Mouse (Mus musculus): ENCODE data around the gene Cntn5. TPM values are rescaled to one million over a fixed set of nuclear protein-coding genes. Genes with fewer than 3 reads are reported as not detected.

The Cntn5 gene
- polyA plus RNA-seq, 1 experiment from 2014 or later = 0.41 TPM

- 61% methylated on average over 1 of the region's 1 CpGs for WGBS
- H3K9me3 ChIP-seq = no peaks in the 10 kb centered on the region
- H3K36me3 ChIP-seq = no peaks in the 10 kb centered on the region
- no peak overlapping the region for H3K9ac ChIP-seq
- H3K4me2 ChIP-seq = no peak overlapping the region
- no peaks in the 10 kb centered on the region for H3K4me1 ChIP-seq
- H3K27me3 ChIP-seq (replicated peaks) = no peaks in the 10 kb centered on the region
- H3K4me3 ChIP-seq (replicated peaks) = no peak overlapping the region
- no peak overlapping the region for H3K27ac ChIP-seq
- ATAC-seq (ENCODE audit: insufficient read depth, low FRiP score, low read depth) = no peak
Measured at GRCm38 (mm10) chr9:10116581-10116980, 788.0 kb downstream of the Cntn5 start.

GRCm38 (mm10) chr9:10109156-10109555 is 795.4 kb downstream of the Cntn5 start:
- Histone ChIP-seq H3K9me3 (no peaks in the 10 kb centered on the region), H3K27ac (no peak overlapping the region), H3K9ac (no peak overlapping the region), H3K4me1 (no peaks in the 10 kb centered on the region), H3K27me3 (replicated peaks) (no peaks in the 10 kb centered on the region), H3K4me2 (no peak overlapping the region), H3K36me3 (no peaks in the 10 kb centered on the region), H3K4me3 (replicated peaks) (no peak overlapping the region)
- ATAC-seq (ENCODE audit: insufficient read depth, low FRiP score, low read depth) = no peak
- WGBS = 89% methylated on average over 1 of the region's 1 CpGs

- Histone ChIP-seq H3K36me3 (no peaks in the 10 kb centered on the region), H3K9me3 (no peaks in the 10 kb centered on the region), H3K4me2 (no peak overlapping the region), H3K27me3 (replicated peaks) (no peaks in the 10 kb centered on the region), H3K4me3 (replicated peaks) (no peak overlapping the region), H3K4me1 (no peaks in the 10 kb centered on the region), H3K9ac (no peak overlapping the region), H3K27ac (no peak overlapping the region)
- WGBS = 83% methylated on average over 4 of the region's 4 CpGs
- ATAC-seq (ENCODE audit: insufficient read depth, low FRiP score, low read depth) = no peak
Measured at GRCm38 (mm10) chr9:10107861-10108260, 796.7 kb downstream of the Cntn5 start.

- no peak overlapping the region for H3K27ac ChIP-seq
- ATAC-seq (ENCODE audit: insufficient read depth, low FRiP score, low read depth) = no peak
Measured at GRCm38 (mm10) chr9:10101812-10102440, 802.6 kb downstream of the Cntn5 start.

GRCm38 (mm10) chr9:10076282-10076681 is 828.3 kb downstream of the Cntn5 start:
- no peaks in the 10 kb centered on the region for H3K9me3 ChIP-seq
- no peak overlapping the region for H3K4me3 ChIP-seq (replicated peaks)
- ATAC-seq (ENCODE audit: insufficient read depth, low FRiP score, low read depth) = no peak
- no peak overlapping the region for H3K4me2 ChIP-seq
- no peak overlapping the region for H3K9ac ChIP-seq
- no peaks in the 10 kb centered on the region for H3K4me1 ChIP-seq
- no peaks in the 10 kb centered on the region for H3K27me3 ChIP-seq (replicated peaks)
- no peaks in the 10 kb centered on the region for H3K36me3 ChIP-seq
- no peak overlapping the region for H3K27ac ChIP-seq

More at GRCm38 (mm10) chr9:10101812-10102440, 802.6 kb downstream of the Cntn5 start:
- Histone ChIP-seq H3K36me3 (no peaks in the 10 kb centered on the region), H3K9me3 (no peaks in the 10 kb centered on the region), H3K9ac (no peak overlapping the region), H3K4me3 (replicated peaks) (no peak overlapping the region), H3K4me1 (no peaks in the 10 kb centered on the region), H3K4me2 (no peak overlapping the region), H3K27me3 (replicated peaks) (no peaks in the 10 kb centered on the region)
- 31% methylated on average over 5 of the region's 5 CpGs for whole genome bisulfite sequencing

- Histone ChIP-seq H3K9me3 (no peaks in the 10 kb centered on the region), H3K27ac (no peak overlapping the region), H3K4me2 (no peak overlapping the region), H3K9ac (no peak overlapping the region), H3K27me3 (replicated peaks) (no peaks in the 10 kb centered on the region), H3K4me1 (no peaks in the 10 kb centered on the region), H3K4me3 (replicated peaks) (no peak overlapping the region), H3K36me3 (no peaks in the 10 kb centered on the region)
- WGBS = 73% methylated on average over 4 of the region's 4 CpGs
- ATAC-seq (ENCODE audit: insufficient read depth, low FRiP score, low read depth) = no peak
Measured at GRCm38 (mm10) chr9:10073401-10073800, 831.2 kb downstream of the Cntn5 start.

GRCm38 (mm10) chr9:10072860-10073259 is 831.7 kb downstream of the Cntn5 start:
- no peak overlapping the region for H3K27ac ChIP-seq
- ATAC-seq (ENCODE audit: insufficient read depth, low FRiP score, low read depth) = no peak
- H3K4me1 ChIP-seq = no peaks in the 10 kb centered on the region
- no peak overlapping the region for H3K9ac ChIP-seq
- 53% methylated on average over 5 of the region's 5 CpGs for WGBS
- H3K4me3 ChIP-seq (replicated peaks) = no peak overlapping the region
- no peaks in the 10 kb centered on the region for H3K9me3 ChIP-seq
- H3K36me3 ChIP-seq = no peaks in the 10 kb centered on the region
- no peak overlapping the region for H3K4me2 ChIP-seq
- H3K27me3 ChIP-seq (replicated peaks) = no peaks in the 10 kb centered on the region

- Histone ChIP-seq H3K27ac (no peak overlapping the region), H3K9me3 (no peaks in the 10 kb centered on the region), H3K4me3 (replicated peaks) (no peak overlapping the region), H3K4me2 (no peak overlapping the region), H3K36me3 (no peaks in the 10 kb centered on the region), H3K4me1 (no peaks in the 10 kb centered on the region), H3K9ac (no peak overlapping the region), H3K27me3 (replicated peaks) (no peaks in the 10 kb centered on the region)
- 35% methylated on average over 2 of the region's 2 CpGs for WGBS
- no peak for ATAC-seq (ENCODE audit: insufficient read depth, low FRiP score, low read depth)
Measured at GRCm38 (mm10) chr9:10071271-10071670, 833.3 kb downstream of the Cntn5 start.

- Histone ChIP-seq H3K9me3 (no peaks in the 10 kb centered on the region), H3K36me3 (no peaks in the 10 kb centered on the region), H3K4me1 (no peaks in the 10 kb centered on the region), H3K4me2 (no peak overlapping the region), H3K9ac (no peak overlapping the region), H3K4me3 (replicated peaks) (no peak overlapping the region), H3K27me3 (replicated peaks) (no peaks in the 10 kb centered on the region), H3K27ac (no peak overlapping the region)
- WGBS = 76% methylated on average over 4 of the region's 4 CpGs
- no peak for ATAC-seq (ENCODE audit: insufficient read depth, low FRiP score, low read depth)
Measured at GRCm38 (mm10) chr9:10044969-10045789, 859.4 kb downstream of the Cntn5 start.

- no peak overlapping the region for H3K9ac ChIP-seq
- no peak overlapping the region for H3K4me2 ChIP-seq
- no peak for ATAC-seq (ENCODE audit: insufficient read depth, low FRiP score, low read depth)
- WGBS = 77% methylated on average over 3 of the region's 3 CpGs
- no peak overlapping the region for H3K27ac ChIP-seq
- no peaks in the 10 kb centered on the region for H3K27me3 ChIP-seq (replicated peaks)
- no peak overlapping the region for H3K4me3 ChIP-seq (replicated peaks)
- no peaks in the 10 kb centered on the region for H3K9me3 ChIP-seq
- no peaks in the 10 kb centered on the region for H3K36me3 ChIP-seq
- H3K4me1 ChIP-seq = no peaks in the 10 kb centered on the region
Measured at GRCm38 (mm10) chr9:10043001-10043400, 861.6 kb downstream of the Cntn5 start.

GRCm38 (mm10) chr9:10015129-10015528 is 889.4 kb downstream of the Cntn5 start:
- 71% methylated on average over 3 of the region's 3 CpGs for WGBS
- no peak overlapping the region for H3K27ac ChIP-seq
- no peak for ATAC-seq (ENCODE audit: insufficient read depth, low FRiP score, low read depth)
- H3K9me3 ChIP-seq = no peaks in the 10 kb centered on the region
- no peaks in the 10 kb centered on the region for H3K4me1 ChIP-seq
- no peak overlapping the region for H3K9ac ChIP-seq
- no peaks in the 10 kb centered on the region for H3K36me3 ChIP-seq
- H3K4me3 ChIP-seq (replicated peaks) = no peak overlapping the region
- H3K27me3 ChIP-seq (replicated peaks) = no peaks in the 10 kb centered on the region
- no peak overlapping the region for H3K4me2 ChIP-seq

- ATAC-seq (ENCODE audit: insufficient read depth, low FRiP score, low read depth) = no peak
- no peak overlapping the region for H3K4me3 ChIP-seq (replicated peaks)
- H3K4me1 ChIP-seq = no peaks in the 10 kb centered on the region
- H3K27me3 ChIP-seq (replicated peaks) = no peaks in the 10 kb centered on the region
- H3K9me3 ChIP-seq = no peaks in the 10 kb centered on the region
- no peak overlapping the region for H3K27ac ChIP-seq
- 80% methylated on average over 8 of the region's 8 CpGs for WGBS
- no peak overlapping the region for H3K4me2 ChIP-seq
- H3K36me3 ChIP-seq = no peaks in the 10 kb centered on the region
- no peak overlapping the region for H3K9ac ChIP-seq
Measured at GRCm38 (mm10) chr9:9984028-9984427, 920.5 kb downstream of the Cntn5 start.
